Mouse (Mus musculus) heart, postnatal 0 days (tissue): ENCODE measurements around the gene Myef2.

Experiments
- CTCF ChIP-seq: IDR thresholded peaks from 2 replicates; pipeline ENCODE4 v1.5.1; 2016; ENCODE audit warnings: antibody characterized with exemption, control low read depth, low read depth
- EP300 ChIP-seq: IDR thresholded peaks from 2 replicates; pipeline ENCODE4 v1.6.1; 2016; ENCODE audit warnings: antibody characterized with exemption, low read depth

DNA sequence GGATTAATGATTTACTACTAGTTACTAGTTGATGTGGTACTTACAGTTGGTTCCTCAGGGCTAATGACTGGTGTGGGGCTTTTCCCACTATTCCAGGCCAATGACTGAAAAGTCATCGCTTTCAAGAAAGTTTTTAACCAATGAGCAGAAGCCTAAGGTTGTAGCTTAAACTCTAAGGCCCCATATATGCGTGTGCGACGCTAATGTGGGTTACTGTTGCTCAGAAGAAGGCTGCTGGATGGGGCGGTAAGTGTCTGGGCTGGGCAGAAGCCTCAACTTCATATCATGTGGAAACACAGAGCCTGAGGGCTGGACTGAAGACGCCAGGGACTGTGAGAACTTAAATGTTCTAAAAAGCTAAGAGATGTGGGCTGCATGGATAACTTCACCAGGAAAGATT is 28.9 kb upstream of the Myef2 start, which contains the start of gene Slc12a1:
- TF ChIP-seq CTCF (no peak), EP300 (no peak)
